Mouse (Mus musculus) lung, postnatal 0 days (tissue): ENCODE measurements around the gene Clec1b. TPM values are rescaled to one million over a fixed set of nuclear protein-coding genes. Genes with fewer than 3 reads are reported as not detected.

ENCODE experiments used
- ATAC-seq: fragments of 200-750 bp; cut with Nextera tagmentation; 2 replicates; pipeline ENCODE4 v1.8.0; 2017; ENCODE audit warnings: moderate library complexity
- DNase-seq: peaks from one replicate; pipeline ENCODE4 v3.0.0-alpha.2; 2016; ENCODE audit warnings: low spot score
- H3K27ac ChIP-seq: fragments of 300-500 bp; sonication (generic); 2 replicates; pipeline ENCODE4 v1.5.1; 2014; ENCODE audit warnings: antibody characterized with exemption, mild to moderate bottlenecking, low read length, mixed read lengths
- H3K27me3 ChIP-seq: fragments of 300-500 bp; sonication (generic); replicated peaks from 2 replicates; pipeline ENCODE4 v1.6.1; 2014; ENCODE audit warnings: low read length, mixed read lengths; ENCODE audit not compliant: insufficient read depth
- H3K36me3 ChIP-seq: fragments of 300-500 bp; sonication (generic); 2 replicates; pipeline ENCODE4 v1.6.1; 2014; ENCODE audit warnings: low read length, mixed read lengths; ENCODE audit not compliant: insufficient read depth
- H3K4me1 ChIP-seq: fragments of 300-500 bp; sonication (generic); 2 replicates; pipeline ENCODE4 v1.6.1; 2014; ENCODE audit warnings: antibody characterized with exemption, low read depth, low read length, mixed read lengths; ENCODE audit not compliant: insufficient read depth
- H3K4me2 ChIP-seq: fragments of 300-500 bp; sonication (generic); replicated peaks from 2 replicates; pipeline ENCODE4 v1.6.1; 2014; ENCODE audit warnings: low read depth, mild to moderate bottlenecking, low read length, moderate library complexity, mixed read lengths
- H3K4me3 ChIP-seq: fragments of 300-500 bp; sonication (generic); 2 replicates; pipeline ENCODE4 v1.5.1; 2014; ENCODE audit warnings: low read depth, low read length
- H3K9ac ChIP-seq: fragments of 300-500 bp; sonication (generic); replicated peaks from 2 replicates; pipeline ENCODE4 v1.6.1; 2014; ENCODE audit warnings: low read depth, mild to moderate bottlenecking
- H3K9me3 ChIP-seq: fragments of 300-500 bp; sonication (generic); 2 replicates; pipeline ENCODE4 v1.6.1; 2016; ENCODE audit warnings: low read length, mixed read lengths
- CTCF ChIP-seq: IDR thresholded peaks from 2 replicates; pipeline ENCODE4 v1.5.1; 2016; ENCODE audit warnings: antibody characterized with exemption, mild to moderate bottlenecking
- EP300 ChIP-seq: IDR thresholded peaks from 2 replicates; pipeline ENCODE4 v1.6.1; 2016; ENCODE audit warnings: antibody characterized with exemption, mild to moderate bottlenecking, control low read depth
- WGBS: fragments of 180-500 bp; shearing (Covaris S2); extraction: QIAGEN DNeasy Blood & Tissue Kit; methylation state at CpG from one replicate; pipeline ENCODE4 v1.1.7; 2014; 5-methylcytosine and 5-hydroxymethylcytosine counted together
- polyA plus RNA-seq: library from polyadenylated mRNA; unstranded; fragments of >200 nt; fragmentation: Nextera tagmentation; extraction: Ambion mirVana; gene quantifications from 2 replicates; pipeline ENCODE4 v1.2.1, GENCODE M21; 2015

The Clec1b gene
- polyA plus RNA-seq, 1 experiment from 2014 or later = 7.8 TPM

GRCm38 (mm10) chr6:129383466-129383865, 13.6 kb upstream of the Clec1b start:
- Histone ChIP-seq H3K27ac (no peak overlapping the region), H3K4me3 (no peak overlapping the region), H3K4me2 (no peak overlapping the region), H3K27me3 (no peaks in the 10 kb centered on the region), H3K9me3 (no peaks in the 10 kb centered on the region), H3K9ac (no peak overlapping the region), H3K4me1 (no peaks in the 10 kb centered on the region), H3K36me3 (no peaks in the 10 kb centered on the region)
- TF ChIP-seq CTCF = no peak
- no peak for TF ChIP-seq EP300
- ATAC-seq (no peak), DNase-seq (no peak)
- 56% methylated on average over 3 of the region's 3 CpGs for WGBS

GRCm38 (mm10) chr6:129385000-129385399, 12.1 kb upstream of the Clec1b start:
- H3K4me2 ChIP-seq = no peak overlapping the region
- H3K9ac ChIP-seq = no peak overlapping the region
- H3K4me3 ChIP-seq = no peak overlapping the region
- H3K4me1 ChIP-seq = no peaks in the 10 kb centered on the region
- no peak for DNase-seq
- H3K27me3 ChIP-seq = no peaks in the 10 kb centered on the region
- no peaks in the 10 kb centered on the region for H3K9me3 ChIP-seq
- WGBS = 85% methylated on average over 4 of the region's 4 CpGs
- no peaks in the 10 kb centered on the region for H3K36me3 ChIP-seq
- ATAC-seq = no peak
- H3K27ac ChIP-seq = no peak overlapping the region
- TF ChIP-seq CTCF (no peak), EP300 (no peak)

GRCm38 (mm10) chr6:129385774-129386173, 11.3 kb upstream of the Clec1b start, which contains the start of gene Clec12b:
Gene Clec12b (minus strand): TSS chr6:129385874.
- Histone ChIP-seq H3K9ac (no peak within 1 kb of the TSS), H3K27me3 (no peaks in the 10 kb centered on the region), H3K4me1 (no peaks in the 10 kb centered on the region), H3K36me3 (no peaks in the 10 kb centered on the region), H3K4me3 (no peak within 1 kb of the TSS), H3K27ac (no peak within 1 kb of the TSS), H3K4me2 (no peak within 1 kb of the TSS), H3K9me3 (no peaks in the 10 kb centered on the region)
- TF ChIP-seq CTCF (no peak), EP300 (no peak)
- WGBS = 86% methylated on average over 2 of the region's 2 CpGs
- ATAC-seq = no peak
- no peak for DNase-seq

GRCm38 (mm10) chr6:129393087-129393720, 3.9 kb upstream of the Clec1b start:
- Histone ChIP-seq H3K27me3 (no peaks in the 10 kb centered on the region), H3K9me3 (no peaks in the 10 kb centered on the region), H3K4me2 (no peak overlapping the region), H3K36me3 (no peaks in the 10 kb centered on the region), H3K4me3 (no peak overlapping the region), H3K4me1 (no peaks in the 10 kb centered on the region), H3K27ac (no peak overlapping the region), H3K9ac (no peak overlapping the region)
- WGBS = 19% methylated on average over 2 of the region's 2 CpGs
- TF ChIP-seq CTCF = peak; percentile 68
- no peak for TF ChIP-seq EP300
- DNase-seq (peak; percentile 28), ATAC-seq (no peak)

- no peak overlapping the region for H3K4me3 ChIP-seq
- 59% methylated on average over 6 of the region's 6 CpGs for WGBS
- no peak overlapping the region for H3K4me2 ChIP-seq
- no peaks in the 10 kb centered on the region for H3K9me3 ChIP-seq
- H3K27ac ChIP-seq = no peak overlapping the region
- DNase-seq (no peak), ATAC-seq (no peak)
- H3K36me3 ChIP-seq = no peaks in the 10 kb centered on the region
- H3K4me1 ChIP-seq = no peaks in the 10 kb centered on the region
- no peak overlapping the region for H3K9ac ChIP-seq
- no peaks in the 10 kb centered on the region for H3K27me3 ChIP-seq
- no peak for TF ChIP-seq CTCF
- TF ChIP-seq EP300 = no peak
These were observed 3.4 kb upstream of the Clec1b start for GRCm38 (mm10) chr6:129393732-129394131.

GRCm38 (mm10) chr6:129399945-129400344, 2.8 kb downstream of the Clec1b start:
- H3K4me3 ChIP-seq = no peak overlapping the region
- ATAC-seq (peak; percentile 33), DNase-seq (peak; percentile 47)
- H3K36me3 ChIP-seq = no peaks in the 10 kb centered on the region
- no peak overlapping the region for H3K27ac ChIP-seq
- no peak overlapping the region for H3K4me2 ChIP-seq
- TF ChIP-seq EP300 (no peak), CTCF (no peak)
- H3K4me1 ChIP-seq = no peaks in the 10 kb centered on the region
- no peaks in the 10 kb centered on the region for H3K9me3 ChIP-seq
- H3K9ac ChIP-seq = no peak overlapping the region
- 32% methylated on average over 6 of the region's 6 CpGs for WGBS
- H3K27me3 ChIP-seq = no peaks in the 10 kb centered on the region
